Mouse (Mus musculus) liver, adult 2 months (tissue): ENCODE measurements around the gene Tmem164. TPM values are rescaled to one million over a fixed set of nuclear protein-coding genes. Genes with fewer than 3 reads are reported as not detected.

Experiments used
- DNase-seq: peaks from one replicate; pipeline ENCODE4 v3.0.0-alpha.2; 2011; ENCODE audit warnings: low read depth, low spot score; ENCODE audit errors: extremely low read depth
- H3K27ac ChIP-seq: fragments of 200-500 bp; replicated peaks from 2 replicates; pipeline ENCODE4 v1.5.1; 2012; ENCODE audit warnings: low read depth, mild to moderate bottlenecking, control low read depth, inconsistent platforms, low read length; ENCODE audit not compliant: insufficient read depth
- H3K27me3 ChIP-seq: fragments of 200-500 bp; 2 replicates; pipeline ENCODE4 v1.6.1; 2012; ENCODE audit warnings: mild to moderate bottlenecking, moderate library complexity, low read length, inconsistent platforms; ENCODE audit not compliant: control insufficient read depth, insufficient read depth
- H3K36me3 ChIP-seq: fragments of 200-500 bp; 2 replicates; pipeline ENCODE4 v1.6.1; 2012; ENCODE audit warnings: low read length, inconsistent platforms; ENCODE audit not compliant: control insufficient read depth, insufficient read depth
- H3K4me1 ChIP-seq: fragments of 200-500 bp; 2 replicates; pipeline ENCODE4 v1.6.1; 2011; ENCODE audit warnings: low read length; ENCODE audit not compliant: control insufficient read depth, insufficient read depth
- H3K4me3 ChIP-seq: fragments of 200-500 bp; 2 replicates; pipeline ENCODE4 v1.5.1; 2011; ENCODE audit warnings: low read depth, mild to moderate bottlenecking, control low read depth, low read length, moderate library complexity; ENCODE audit not compliant: insufficient read depth
- H3K79me2 ChIP-seq: fragments of 200-500 bp; 2 replicates; pipeline ENCODE4 v1.6.1; 2012; ENCODE audit warnings: inconsistent platforms, mild to moderate bottlenecking, low read length, moderate library complexity; ENCODE audit not compliant: control insufficient read depth, insufficient read depth
- H3K9ac ChIP-seq: fragments of 200-500 bp; 2 replicates; pipeline ENCODE4 v1.6.1; 2012; ENCODE audit warnings: low read depth, mild to moderate bottlenecking, control low read depth, inconsistent platforms, low read length
- CTCF ChIP-seq: fragments of 200-500 bp; IDR thresholded peaks from 2 replicates; pipeline ENCODE4 v1.5.1; 2011; ENCODE audit warnings: low read depth, low read length, control low read depth
- POLR2A ChIP-seq: fragments of 200-500 bp; IDR thresholded peaks from 2 replicates; pipeline ENCODE4 v1.6.1; 2011; ENCODE audit warnings: low read length, control low read depth; ENCODE audit not compliant: insufficient read depth; ENCODE audit errors: extremely low read depth
- WGBS: fragments of 180-500 bp; shearing (Covaris S2); methylation state at CpG from one replicate; pipeline ENCODE4 v1.1.7; 2018; 5-methylcytosine and 5-hydroxymethylcytosine counted together
- polyA plus RNA-seq: library from polyadenylated mRNA; depleted of rRNA; stranded (reverse); fragments of >200 nt; gene quantifications from 2 replicates; pipeline ENCODE4 v1.2.3, GENCODE M21; 2012
- total RNA-seq: library from RNA; depleted of rRNA; stranded (reverse); fragments of >200 nt; gene quantifications from 2 replicates; pipeline ENCODE4 v1.2.3, GENCODE M21; 2014

The Tmem164 gene
- total and polyA plus RNA-seq, 2 experiments: 5.3 to 8.4 TPM

GRCm38 (mm10) chrX:142694856-142695255 lies 13.7 kb downstream of the Tmem164 start:
- Histone ChIP-seq H3K79me2 (no peaks in the 10 kb centered on the region), H3K36me3 (no peaks in the 10 kb centered on the region), H3K27ac (no peak overlapping the region), H3K4me1 (no peaks in the 10 kb centered on the region), H3K27me3 (no peaks in the 10 kb centered on the region), H3K9ac (no peak overlapping the region), H3K4me3 (no peak overlapping the region)
- TF ChIP-seq POLR2A: no peak
- no peak for TF ChIP-seq CTCF
- no peak for DNase-seq
- 78% methylated on average over 3 of the region's 3 CpGs for WGBS

- no peak for DNase-seq
- Histone ChIP-seq H3K27ac (no peak overlapping the region), H3K9ac (no peak overlapping the region), H3K79me2 (no peaks in the 10 kb centered on the region), H3K27me3 (no peaks in the 10 kb centered on the region), H3K36me3 (no peaks in the 10 kb centered on the region; the same call in 1 of the 2 replicates), H3K4me1 (no peaks in the 10 kb centered on the region), H3K4me3 (no peak overlapping the region)
- 96% methylated on average over 11 of the region's 11 CpGs for WGBS
- TF ChIP-seq POLR2A: no peak
- TF ChIP-seq CTCF: no peak
Observed at GRCm38 (mm10) chrX:142696789-142697188, 15.6 kb downstream of the Tmem164 start.

DNA sequence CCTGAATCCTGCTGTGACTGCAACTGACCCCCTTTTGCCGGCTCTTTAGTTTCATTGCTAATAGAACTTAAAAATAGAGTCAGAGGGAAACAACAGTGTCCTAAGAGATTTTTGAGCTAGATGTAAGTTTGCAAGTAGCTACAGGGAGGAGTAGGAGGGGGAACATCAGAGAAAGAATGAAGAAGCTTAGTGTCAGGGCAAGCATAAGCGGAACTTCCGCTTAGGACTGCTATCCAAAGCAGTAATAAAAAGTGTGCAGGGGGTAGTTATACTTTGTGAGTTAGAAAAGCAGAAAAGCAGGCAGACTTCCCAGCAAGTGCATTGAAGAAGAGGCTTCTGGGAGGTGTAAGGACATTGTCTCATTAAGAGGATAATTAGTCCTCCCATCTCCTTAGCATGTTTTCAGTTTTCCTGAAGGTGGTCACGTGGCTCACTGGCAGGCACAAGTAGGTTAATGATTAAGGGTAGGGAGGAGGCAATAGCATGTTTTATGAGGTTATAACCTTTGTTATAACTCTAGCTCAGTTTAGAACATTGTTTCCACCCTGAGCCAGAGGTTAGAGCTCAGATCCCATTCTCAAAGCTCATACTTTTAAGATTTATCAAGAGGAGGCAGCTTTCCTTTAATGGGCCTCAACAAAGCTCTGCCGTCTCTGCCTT lies 16.5 kb downstream of the Tmem164 start:
- 76% methylated on average over 5 of the region's 5 CpGs for WGBS
- no peaks in the 10 kb centered on the region for H3K27me3 ChIP-seq
- peak; percentile 27 for DNase-seq
- no peak overlapping the region for H3K27ac ChIP-seq
- H3K79me2 ChIP-seq: no peaks in the 10 kb centered on the region
- H3K4me3 ChIP-seq: no peak overlapping the region
- H3K4me1 ChIP-seq: no peaks in the 10 kb centered on the region
- H3K36me3 ChIP-seq: no peaks in the 10 kb centered on the region; the same call in 1 of the 2 replicates
- H3K9ac ChIP-seq: no peak overlapping the region
- TF ChIP-seq POLR2A (no peak), CTCF (no peak)

DNA sequence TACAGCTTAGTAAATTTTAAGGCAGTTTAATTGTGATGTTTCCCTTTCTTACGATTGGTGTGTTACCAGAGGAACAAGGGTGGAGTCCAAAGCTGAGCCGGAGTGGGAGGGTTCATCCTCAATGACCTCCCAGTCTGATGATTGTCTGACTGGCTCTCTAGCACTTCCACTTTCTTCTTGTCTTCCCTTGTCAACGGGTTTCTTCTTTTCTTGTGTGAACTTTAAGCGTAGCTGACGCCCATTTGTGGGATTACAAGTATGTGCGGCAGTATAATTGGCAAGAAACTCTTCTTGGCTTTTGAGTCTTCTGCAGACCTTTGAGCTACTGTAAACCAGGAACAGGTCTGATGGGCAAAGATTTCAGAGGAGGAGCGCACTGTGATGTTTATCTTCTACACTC lies 17.0 kb downstream of the Tmem164 start:
- Histone ChIP-seq H3K27me3 (no peaks in the 10 kb centered on the region), H3K4me3 (no peak overlapping the region), H3K4me1 (no peaks in the 10 kb centered on the region), H3K36me3 (no peaks in the 10 kb centered on the region; the same call in 1 of the 2 replicates), H3K79me2 (no peaks in the 10 kb centered on the region), H3K27ac (no peak overlapping the region), H3K9ac (no peak overlapping the region)
- TF ChIP-seq POLR2A (no peak), CTCF (no peak)
- 86% methylated on average over 7 of the region's 7 CpGs for WGBS
- DNase-seq: peak; percentile 14

DNA sequence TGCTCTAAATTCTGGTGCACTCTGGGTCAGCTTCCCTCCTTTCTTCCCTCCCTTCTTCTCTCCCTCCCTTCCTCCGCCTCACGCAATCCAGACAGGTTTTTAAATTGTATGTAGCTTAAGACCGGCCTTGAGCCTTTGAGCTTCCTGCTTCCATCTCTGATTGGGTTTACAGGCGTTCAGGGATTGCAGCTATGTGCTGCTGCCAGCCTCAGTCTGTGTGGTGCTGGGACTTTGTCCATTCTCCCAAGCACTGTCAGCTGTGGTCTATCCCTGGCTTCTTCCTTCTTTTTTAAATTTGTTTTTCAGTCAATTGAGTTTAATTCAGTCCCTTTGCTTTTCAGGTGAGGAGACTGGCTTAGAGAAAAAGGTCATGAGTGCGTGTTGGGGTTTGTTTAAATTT lies 20.9 kb downstream of the Tmem164 start:
- Histone ChIP-seq H3K36me3 (no peaks in the 10 kb centered on the region; the same call in 1 of the 2 replicates), H3K4me1 (no peaks in the 10 kb centered on the region), H3K27ac (no peak overlapping the region), H3K27me3 (no peaks in the 10 kb centered on the region), H3K4me3 (no peak overlapping the region), H3K9ac (no peak overlapping the region), H3K79me2 (no peaks in the 10 kb centered on the region)
- 71% methylated on average over 5 of the region's 5 CpGs for WGBS
- TF ChIP-seq POLR2A (no peak), CTCF (no peak)
- DNase-seq: no peak

GRCm38 (mm10) chrX:142702566-142702965 lies 21.4 kb downstream of the Tmem164 start:
- no peak overlapping the region for H3K4me3 ChIP-seq
- no peaks in the 10 kb centered on the region; the same call in 1 of the 2 replicates for H3K36me3 ChIP-seq
- 48% methylated on average over 3 of the region's 3 CpGs for WGBS
- no peak for TF ChIP-seq POLR2A
- TF ChIP-seq CTCF: no peak
- no peaks in the 10 kb centered on the region for H3K27me3 ChIP-seq
- no peak overlapping the region for H3K9ac ChIP-seq
- DNase-seq: no peak
- no peaks in the 10 kb centered on the region for H3K79me2 ChIP-seq
- no peaks in the 10 kb centered on the region for H3K4me1 ChIP-seq
- no peak overlapping the region for H3K27ac ChIP-seq
